In genomic region chr9:64736639-64737405, GRCm38 (mm10) we compare ENCODE assay signal across 8 mouse cellular contexts. TPM values are rescaled to one million over a fixed set of nuclear protein-coding genes. Genes with fewer than 3 reads are reported as not detected.
DNase-seq lines count a peak whose midpoint lies in the region; ATAC-seq and TF ChIP-seq lines count a peak whose summit lies in the region.

No protein-coding gene starts in this region.

- no peaks in the 10 kb centered on the region for H3K4me1 ChIP-seq in lung, postnatal 0 days (ENCODE audit: insufficient read depth, low read depth, low read length)

- ATAC-seq in Patski: peak; percentile 63
- peak; percentile 78 for ATAC-seq in frontal cortex, adult (ENCODE audit: low TSS enrichment)
- ATAC-seq in hematopoietic stem cell, adult 5-6 weeks (replicated peaks in 1 of 2; ENCODE audit: insufficient read depth in 1 of 2, low FRiP score in 2 of 2, low TSS enrichment in 1 of 2, low read depth in 1 of 2, poor library complexity in 2 of 2, severe bottlenecking in 2 of 2): peak; percentile 54 to 56
- peak; percentile 68 for ATAC-seq in lung, postnatal 0 days

- peak overlapping the region; percentile 89 for H3K4me3 ChIP-seq in lung, postnatal 0 days (ENCODE audit: low read depth, low read length)

- no peaks in the 10 kb centered on the region for H3K36me3 ChIP-seq in lung, postnatal 0 days (ENCODE audit: insufficient read depth, low read length)

- peak; percentile 24 for DNase-seq in Patski (ENCODE audit: low read depth, low spot score)
- peak; percentile 60 for DNase-seq in cerebellum, adult 9-11 months
- DNase-seq in layer of hippocampus, adult 9-11 months: peak; percentile 39
- DNase-seq in lung, postnatal 0 days (ENCODE audit: low spot score): peak; percentile 90
- DNase-seq in retina, embryonic 14.5 days (ENCODE audit: low spot score): peak; percentile 69
- peak; percentile 44 for DNase-seq in thymus, postnatal 25 days

- H3K4me2 ChIP-seq in lung, postnatal 0 days (replicated peaks; ENCODE audit: low read depth, low read length): peak overlapping the region; percentile 62

- peak overlapping the region; percentile 94 for H3K9ac ChIP-seq in lung, postnatal 0 days (replicated peaks; ENCODE audit: low read depth)

- H3K9me3 ChIP-seq in lung, postnatal 0 days (ENCODE audit: low read length): no peaks in the 10 kb centered on the region

- TF ChIP-seq CTCF in Patski (IDR thresholded peaks at IDR 0.05): peak; percentile 40
- TF ChIP-seq CTCF in lung, postnatal 0 days (IDR thresholded peaks at IDR 0.05): peak; percentile 58

- TF ChIP-seq EP300 in lung, postnatal 0 days (IDR thresholded peaks at IDR 0.05): peak; percentile 88

- 2% methylated on average over 33 of the region's 35 CpGs for WGBS in lung, postnatal 0 days

- H3K27me3 ChIP-seq in Patski: no peaks in the 10 kb centered on the region
- H3K27me3 ChIP-seq in lung, postnatal 0 days (replicated peaks; ENCODE audit: insufficient read depth, low read length): no peaks in the 10 kb centered on the region

- CTCF ChIA-PET in Patski (lab: Charles Lee): interaction anchor here (1.2 kb wide), 1 partner anchor 22 kb away, joined by 3 read pairs; no protein-coding TSS in a partner anchor

- H3K27ac ChIP-seq in lung, postnatal 0 days (ENCODE audit: low read length): peak overlapping the region; percentile 98

- POLR2A ChIA-PET in Patski (lab: Charles Lee): interaction anchor here (0.8 kb wide), 1 partner anchor 11 kb away, joined by 3 read pairs; no protein-coding TSS in a partner anchor

- in situ Hi-C loops in Patski (cut with MboI; ENCODE audit: low pct_unique_long_range_greater_than_20kb): no loop called here

RNA-seq across cellular contexts. Expression of gene Rab11a, which starts 0.7 kb away (rescaled TPM):
- polyA plus RNA-seq in Patski (2021): 579 TPM
- total RNA-seq in hematopoietic stem cell, adult 5-6 weeks (2017): 131 and 206 TPM in 2 replicates
- polyA plus RNA-seq in lung, postnatal 0 days (2015; fragmentation: Nextera tagmentation; extraction: Ambion mirVana): 608 and 674 TPM in 2 replicates

Comparison
In these comparisons a context has a peak if more than half of its experiments do, and no peak if none do; other contexts are left out.
1. Peak in every context shown above with its lines: DNase-seq, ATAC-seq, H3K4me3 ChIP-seq and H3K27ac ChIP-seq.
2. DNase-seq: peak in every context shown above with its lines; median percentile 90 in lung, postnatal 0 days; 69 in retina, embryonic 14.5 days; 60 in cerebellum, adult 9-11 months; 44 in thymus, postnatal 25 days; 39 in layer of hippocampus, adult 9-11 months; 24 in Patski.